Mouse (Mus musculus) frontal cortex, postnatal 25 days (tissue): ENCODE measurements around the gene Mras.

Experiments used
- DNase-seq, 2 experiments: peaks; one replicate each; pipeline ENCODE4 v3.0.0; 2022; ENCODE audit warnings: low spot score in 2 of 2

Gene Mras

GRCm38 (mm10) chr9:99440941-99441340, 3.8 kb upstream of the Mras start:
- no peak for DNase-seq

- no peak for DNase-seq
Observed at GRCm38 (mm10) chr9:99439064-99439463, 1.9 kb upstream of the Mras start.

- no peak for DNase-seq
Observed at GRCm38 (mm10) chr9:99437781-99438565, 792 bp upstream of the Mras start.

GRCm38 (mm10) chr9:99436182-99437030, 775 bp downstream of the Mras start:
- DNase-seq, result peak; percentile 61 to 68

GRCm38 (mm10) chr9:99435619-99436181, 1.5 kb downstream of the Mras start:
- DNase-seq, result no peak

- no peak for DNase-seq
Observed at GRCm38 (mm10) chr9:99434892-99435618, 2.1 kb downstream of the Mras start.

- DNase-seq, result no peak
Observed at GRCm38 (mm10) chr9:99432478-99432877, 4.7 kb downstream of the Mras start.

GRCm38 (mm10) chr9:99431963-99432362, 5.2 kb downstream of the Mras start:
- no peak for DNase-seq

- DNase-seq, result no peak
Observed at GRCm38 (mm10) chr9:99431346-99431745, 5.8 kb downstream of the Mras start.

- DNase-seq, result no peak
Observed at GRCm38 (mm10) chr9:99430806-99431205, 6.4 kb downstream of the Mras start.

GRCm38 (mm10) chr9:99429845-99430244, 7.3 kb downstream of the Mras start:
- DNase-seq, result no peak

GRCm38 (mm10) chr9:99428601-99429331, 8.4 kb downstream of the Mras start:
- DNase-seq, result no peak

- DNase-seq, result no peak
Observed at GRCm38 (mm10) chr9:99425262-99425661, 11.9 kb downstream of the Mras start.

GRCm38 (mm10) chr9:99424574-99424863, 12.7 kb downstream of the Mras start:
- no peak for DNase-seq

GRCm38 (mm10) chr9:99423692-99424573, 13.2 kb downstream of the Mras start:
- no peak for DNase-seq

- no peak for DNase-seq
Observed at GRCm38 (mm10) chr9:99421914-99422313, 15.3 kb downstream of the Mras start.

- no peak for DNase-seq
Observed at GRCm38 (mm10) chr9:99419951-99420701, 17.1 kb downstream of the Mras start.

GRCm38 (mm10) chr9:99418377-99418776, 18.8 kb downstream of the Mras start:
- no peak for DNase-seq

- no peak for DNase-seq
Observed at GRCm38 (mm10) chr9:99417288-99417846, 19.8 kb downstream of the Mras start.
